Mouse (Mus musculus) gastrocnemius, adult 8-10 months (tissue): ENCODE data around the gene Olfr1352. TPM values are rescaled to one million over a fixed set of nuclear protein-coding genes. Genes with fewer than 3 reads are reported as not detected.
"Not testable (repeated sequence)": the region's sequence is repeated elsewhere in the genome, so short reads cannot be mapped to it uniquely, and the experiment has no call there.

Experiments
- DNase-seq, 2 experiments: peaks; one replicate each; pipeline ENCODE4 v3.0.0; 2022; ENCODE audit warnings: low spot score in 2 of 2
- total RNA-seq, 4 experiments: library from RNA; stranded (reverse); gene quantifications; 2 replicates each; pipeline ENCODE4 v1.2.4; 2022

The Olfr1352 gene
- not detected for total RNA-seq

DNA sequence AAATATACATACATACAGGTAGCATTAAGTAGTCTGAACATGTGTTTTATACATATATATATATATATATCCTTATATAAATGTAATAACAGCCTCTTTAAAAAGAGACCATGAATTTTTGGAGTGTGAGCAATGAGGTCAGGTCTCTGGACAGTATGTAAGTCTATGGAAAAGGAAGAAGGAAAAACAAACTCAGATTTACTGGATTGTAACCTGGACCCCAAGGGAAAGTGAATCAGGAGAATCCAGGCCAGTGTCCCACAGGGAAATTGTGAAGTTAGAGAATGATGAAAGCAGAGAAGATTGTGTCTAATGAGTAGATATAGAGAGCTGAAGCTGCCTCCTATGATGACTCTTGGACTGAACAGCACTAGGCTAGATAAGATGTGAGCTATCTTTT, at the start of gene Olfr1352:
Gene Olfr1352, plus strand, starts transcription at position 301 of the 400 bp plus-strand sequence.
- DNase-seq = no peak

DNA sequence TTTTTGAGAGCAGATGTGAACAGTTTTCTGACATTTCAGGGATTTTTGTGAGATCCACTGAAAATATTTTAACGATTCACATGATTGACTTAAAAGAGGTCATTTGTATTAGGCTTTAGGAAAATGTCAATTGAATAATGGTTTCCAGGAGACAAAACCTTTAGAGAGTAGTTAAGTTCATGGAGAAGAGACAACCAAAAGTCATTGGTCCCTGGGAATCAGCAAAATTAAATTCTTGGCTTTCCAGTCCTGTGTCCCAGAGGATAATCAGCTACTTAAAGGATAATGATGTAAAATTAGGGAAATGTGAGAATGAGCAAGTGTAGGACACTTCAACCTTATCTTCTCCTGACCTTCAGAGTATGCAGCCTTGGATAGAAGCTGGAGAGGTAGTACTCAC, 30.5 kb upstream of the Olfr1352 start, which contains the start of gene Olfr8:
Gene Olfr8, plus strand, starts transcription at position 301 of the 400 bp plus-strand sequence.
- not testable (repeated sequence) for DNase-seq

DNA sequence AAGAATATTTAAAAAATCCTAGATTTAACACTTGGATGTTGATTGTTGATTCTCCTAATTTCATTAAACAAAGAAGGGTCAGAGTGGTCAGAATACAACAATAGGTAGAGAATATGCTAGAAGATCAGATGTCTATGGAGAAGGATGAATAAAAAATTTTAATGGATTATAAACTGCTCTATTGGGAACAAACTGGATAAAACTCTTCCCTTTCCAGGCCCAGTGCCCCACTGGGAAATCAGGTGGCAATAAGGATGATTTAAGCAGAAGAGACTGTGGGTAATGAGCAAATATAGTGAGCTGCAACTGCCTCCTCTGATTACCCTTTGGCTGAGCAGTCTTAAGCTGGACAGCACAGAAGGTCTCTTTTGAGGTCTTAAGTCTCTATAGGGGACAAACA, 17.8 kb upstream of the Olfr1352 start, which contains the start of gene Olfr1353:
Gene Olfr1353, plus strand, starts transcription at position 301 of the 400 bp plus-strand sequence.
- not testable (repeated sequence) for DNase-seq

DNA sequence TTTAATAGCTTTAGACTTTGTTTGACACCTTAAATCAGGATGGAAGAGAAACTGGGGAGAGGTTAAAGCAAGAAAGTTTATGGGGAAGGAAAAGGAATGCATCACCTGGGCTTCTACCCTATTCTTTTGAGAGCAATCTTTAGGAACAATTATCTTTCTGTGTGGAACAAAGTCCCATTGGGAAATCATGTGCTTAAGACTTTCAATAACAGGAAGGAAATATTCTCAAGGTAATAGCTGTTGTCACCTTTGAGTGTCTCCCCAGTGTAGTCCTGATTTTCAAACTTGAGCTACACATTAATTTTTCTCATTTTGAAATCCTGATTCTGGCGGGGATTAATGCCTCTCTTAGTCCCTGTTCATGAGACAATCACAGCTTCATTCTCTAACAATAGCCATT, 31.3 kb downstream of the Olfr1352 start, which contains the start of gene Olfr1351:
Gene Olfr1351, plus strand, starts transcription at position 301 of the 400 bp plus-strand sequence.
- DNase-seq = no peak

DNA sequence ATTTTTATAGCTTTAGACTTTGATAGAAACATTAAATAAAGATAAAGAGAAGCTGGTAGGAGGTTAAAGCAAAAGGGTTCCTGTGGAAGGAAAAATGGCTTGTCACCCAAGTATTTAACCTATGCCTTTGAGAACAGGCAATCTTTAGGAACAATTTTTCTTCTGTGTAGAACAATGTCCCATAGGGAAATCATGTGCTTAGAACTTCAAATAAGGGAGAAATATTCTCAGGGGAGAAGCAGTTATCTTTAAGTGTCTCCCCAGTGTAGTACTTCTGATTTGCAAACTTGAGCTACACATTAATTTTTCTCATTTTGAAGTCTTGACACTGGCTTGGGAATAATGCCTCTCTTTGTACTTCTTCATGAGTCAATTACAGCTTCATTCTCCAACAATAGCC, 47.6 kb downstream of the Olfr1352 start, which contains the start of gene Olfr57:
Gene Olfr57, plus strand, starts transcription at position 301 of the 400 bp plus-strand sequence.
- DNase-seq = no peak

Other genes with a start within 250 kb of the Olfr1352 start
- gene Ccdc105, start 228.0 kb upstream of the Olfr1352 start, total RNA-seq = not detected
- gene Slc1a6, start 200.6 kb upstream of the Olfr1352 start, total RNA-seq = not detected
- gene Olfr1356, start 128.9 kb upstream of the Olfr1352 start, total RNA-seq = not detected
- not detected for gene Olfr1355, start 105.5 kb upstream of the Olfr1352 start, total RNA-seq
- gene Olfr1354, start 67.9 kb upstream of the Olfr1352 start, total RNA-seq = not detected
- gene Olfr8, start 30.4 kb upstream of the Olfr1352 start, total RNA-seq = not detected
- gene Olfr1353, start 17.7 kb upstream of the Olfr1352 start, total RNA-seq = not detected
- gene Olfr1351, start 31.4 kb downstream of the Olfr1352 start, total RNA-seq = not detected
- gene Olfr57, start 47.7 kb downstream of the Olfr1352 start, total RNA-seq = not detected
- gene 2610008E11Rik, start 116.5 kb downstream of the Olfr1352 start, total RNA-seq = 10 to 100 TPM in 3 of 4 experiments, 1 to 10 TPM in 1; 9.6 to 12.1 (median 10.8) TPM
- gene Vmn2r80, start 167.7 kb downstream of the Olfr1352 start, total RNA-seq = not detected